Mouse (Mus musculus) ovary, postnatal 36 days (tissue): ENCODE results near the gene Gm45717.

Experiments used
- DNase-seq: peaks from one replicate; pipeline ENCODE4 v3.0.0; 2022; ENCODE audit warnings: low spot score, mixed read lengths

Gm45717 gene

DNA sequence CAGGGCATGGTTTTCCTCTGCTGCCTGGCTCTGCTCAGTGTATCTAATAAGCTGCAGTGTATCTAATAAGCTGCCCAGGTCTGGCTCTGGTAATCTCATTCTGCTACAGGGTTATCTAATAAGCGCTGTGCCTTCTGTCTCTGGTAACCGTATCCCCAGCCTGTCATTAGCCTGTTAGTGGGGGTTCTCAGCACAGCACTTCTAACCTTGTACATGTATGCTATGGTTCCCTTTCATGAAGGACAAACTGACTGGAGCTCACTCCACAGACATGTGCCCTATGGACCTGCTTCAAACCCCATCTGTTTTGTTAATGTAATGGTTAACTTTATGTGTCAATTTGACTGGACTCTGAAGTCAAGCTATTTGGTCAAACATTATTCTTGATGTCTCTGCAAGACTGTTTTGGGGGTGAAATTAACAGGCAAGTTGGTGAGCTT is 50.1 kb downstream of the Gm45717 start:
- DNase-seq, result no peak

DNA sequence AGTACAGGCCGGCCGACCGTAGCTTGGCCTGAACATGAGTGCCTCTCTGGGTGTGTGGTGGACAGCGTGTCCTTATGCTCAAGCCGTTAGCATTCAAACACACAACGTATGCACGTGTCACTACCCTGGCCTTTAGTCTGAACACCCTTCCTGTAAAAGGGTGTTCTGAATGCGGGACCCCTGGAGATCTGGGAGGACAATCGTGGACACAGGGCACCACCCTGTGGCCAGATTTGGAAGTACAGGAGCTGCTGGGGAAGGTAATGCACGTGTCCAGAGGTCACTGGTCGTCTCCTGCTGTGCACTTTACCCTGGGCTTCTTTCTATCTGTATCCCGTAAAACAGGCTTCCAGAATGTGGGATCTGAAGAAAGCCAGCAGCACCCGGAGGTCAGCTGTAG is 52.5 kb downstream of the Gm45717 start:
- DNase-seq, result peak; percentile 80

DNA sequence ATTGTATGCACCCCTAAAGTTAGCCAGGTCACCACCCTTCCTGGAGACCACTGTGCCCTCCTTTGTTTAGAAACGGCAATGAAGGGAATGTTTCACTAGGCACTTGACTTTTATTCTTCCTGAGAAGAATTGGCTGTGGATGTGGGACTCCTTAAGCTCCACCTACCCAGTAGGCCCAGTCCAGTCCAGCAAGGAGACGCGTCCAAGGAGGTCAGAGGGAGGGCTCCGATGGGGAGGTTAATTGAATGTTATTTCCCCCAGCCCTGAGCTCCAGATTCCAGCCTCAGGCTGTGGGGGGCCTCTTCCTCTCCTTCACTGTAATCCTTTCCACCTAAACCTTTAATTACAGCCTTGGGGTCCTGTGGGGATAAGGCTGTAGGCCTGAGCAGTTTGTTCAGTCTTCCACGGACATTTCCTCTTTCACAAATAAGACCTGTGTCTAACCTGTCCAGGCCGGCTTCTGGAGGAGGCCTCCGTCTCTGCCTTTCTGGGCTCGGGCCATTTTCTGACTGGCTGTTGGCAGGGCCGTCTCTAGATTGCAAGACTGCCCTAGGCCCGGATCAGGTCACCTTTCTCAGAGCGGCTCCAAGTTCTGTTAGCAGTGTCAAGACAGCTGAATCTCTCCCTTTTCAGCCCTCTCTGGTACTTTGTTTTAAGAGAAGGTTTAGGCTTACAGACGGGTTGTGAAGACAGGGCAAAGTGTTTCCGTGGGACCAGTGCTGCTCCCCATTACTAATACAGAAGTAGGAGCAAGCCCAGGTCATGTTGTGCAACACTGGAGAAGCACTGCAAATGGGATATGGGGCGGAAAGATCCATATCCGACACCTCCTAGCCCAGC is 53.5 kb downstream of the Gm45717 start:
- peak; percentile 34 for DNase-seq

DNA sequence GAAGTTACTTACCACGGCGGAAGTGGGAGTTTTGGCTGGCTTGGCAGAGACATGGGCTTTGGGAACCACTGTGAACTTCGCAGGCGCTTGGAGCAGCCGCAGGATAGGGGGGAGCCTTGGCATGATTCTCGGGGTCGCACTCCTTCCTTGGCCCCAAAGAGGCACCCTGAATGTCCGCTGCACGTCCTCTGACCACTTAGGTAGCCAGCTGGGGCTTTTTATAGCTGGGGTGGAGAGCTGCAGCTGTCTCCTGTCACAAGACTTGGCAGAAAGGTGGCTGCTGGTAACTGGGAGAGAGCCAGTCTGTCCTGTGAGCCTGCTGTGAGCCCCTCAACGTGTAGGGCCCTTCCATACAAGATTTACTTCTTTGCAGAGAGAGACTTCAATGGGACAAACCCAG is 55.5 kb downstream of the Gm45717 start, which contains the start of gene Cox8b:
Gene Cox8b (minus strand): TSS at position 227 of the 400 bp plus-strand sequence.
- no peak for DNase-seq
